Mouse (Mus musculus) MEL (cell line): ENCODE results near the gene Gnat1. TPM values are rescaled to one million over a fixed set of nuclear protein-coding genes. Genes with fewer than 3 reads are reported as not detected.

Experiments
- DNase-seq: peaks from one replicate; pipeline ENCODE4 v3.0.0; 2011; ENCODE audit warnings: low read depth, low spot score
- H3K27ac ChIP-seq: 2 replicates; pipeline ENCODE4 v1.5.1; 2012; ENCODE audit warnings: low read depth, mild to moderate bottlenecking, control low read depth, low read length, moderate library complexity; ENCODE audit not compliant: control insufficient read depth
- H3K27me3 ChIP-seq, 2 experiments: fragments of 150-350 bp in 1 of 2; sonication (generic) in 1 of 2; 2 replicates each; pipeline ENCODE4 v1.6.1; 2012; ENCODE audit warnings: low read length in 2 of 2, mild to moderate bottlenecking in 2 of 2, improper control_type of control experiment in 1 of 2, moderate library complexity in 1 of 2; ENCODE audit not compliant: insufficient read depth in 2 of 2, control insufficient read depth in 1 of 2
- H3K36me3 ChIP-seq, 2 experiments: 2 replicates each; pipeline ENCODE4 v1.6.1; 2012 to 2014; ENCODE audit warnings: low read length in 2 of 2, improper control_type of control experiment in 1 of 2, inconsistent platforms in 1 of 2, mild to moderate bottlenecking in 1 of 2; ENCODE audit not compliant: insufficient read depth in 2 of 2, control insufficient read depth in 1 of 2
- H3K4me1 ChIP-seq, 2 experiments: fragments of 150-350 bp in 1 of 2; sonication (generic) in 1 of 2; 2 replicates each; pipeline ENCODE4 v1.6.1; 2012; ENCODE audit warnings: low read length in 2 of 2, improper control_type of control experiment in 1 of 2, mild to moderate bottlenecking in 1 of 2; ENCODE audit not compliant: insufficient read depth in 2 of 2, control insufficient read depth in 1 of 2
- H3K4me3 ChIP-seq, 2 experiments: fragments of 150-350 bp in 1 of 2; sonication (generic) in 1 of 2; 2 replicates each; pipeline ENCODE4 v1.5.1; 2012; ENCODE audit warnings: low read depth in 2 of 2, low read length in 2 of 2, mild to moderate bottlenecking in 2 of 2, moderate library complexity in 2 of 2, control low read depth in 1 of 2, improper control_type of control experiment in 1 of 2; ENCODE audit not compliant: control insufficient read depth in 1 of 2, insufficient read depth in 1 of 2
- H3K79me2 ChIP-seq: 2 replicates; pipeline ENCODE4 v1.6.1; 2012; ENCODE audit warnings: mild to moderate bottlenecking, low read length, moderate library complexity; ENCODE audit not compliant: control insufficient read depth, poor library complexity, insufficient read depth
- H3K9ac ChIP-seq: 2 replicates; pipeline ENCODE4 v1.6.1; 2012; ENCODE audit warnings: low read depth, mild to moderate bottlenecking, control low read depth, low read length, moderate library complexity; ENCODE audit not compliant: control insufficient read depth, poor library complexity, severe bottlenecking
- H3K9me3 ChIP-seq: fragments of 150-350 bp; sonication (generic); replicated peaks from 2 replicates; pipeline ENCODE4 v1.6.1; 2012; ENCODE audit warnings: mild to moderate bottlenecking, low read length, improper control_type of control experiment, moderate library complexity; ENCODE audit not compliant: insufficient read depth
- BHLHE40 ChIP-seq: IDR thresholded peaks from 2 replicates; pipeline ENCODE4 v1.6.1; 2012; ENCODE audit warnings: low read depth, mild to moderate bottlenecking, inconsistent platforms, low read length, improper control_type of control experiment, borderline replicate concordance
- CHD1 ChIP-seq: IDR thresholded peaks from 2 replicates; pipeline ENCODE4 v1.6.1; 2012; ENCODE audit warnings: low read depth, mild to moderate bottlenecking, inconsistent platforms, low read length, improper control_type of control experiment
- CHD2 ChIP-seq: IDR thresholded peaks from 2 replicates; pipeline ENCODE4 v1.6.1; 2011; ENCODE audit warnings: low read length, improper control_type of control experiment
- CTCF ChIP-seq, 3 experiments: IDR thresholded peaks in 2 of 3; conservative IDR thresholded peaks in 1 of 3; 2 replicates each; pipeline ENCODE4 v1.5.1; 2011 to 2012; ENCODE audit warnings: low read length in 3 of 3, low read depth in 2 of 3, mild to moderate bottlenecking in 2 of 3, improper control_type of control experiment in 1 of 3, inconsistent platforms in 1 of 3, mixed read lengths in 1 of 3, moderate library complexity in 1 of 3; ENCODE audit not compliant: control insufficient read depth in 1 of 3, insufficient read depth in 1 of 3, poor library complexity in 1 of 3, severe bottlenecking in 1 of 3
- E2F4 ChIP-seq: IDR thresholded peaks from 2 replicates; pipeline ENCODE4 v1.6.1; 2011; ENCODE audit warnings: low read depth, low read length, improper control_type of control experiment, borderline replicate concordance
- ELF1 ChIP-seq: IDR thresholded peaks from 2 replicates; pipeline ENCODE4 v1.6.1; 2014; ENCODE audit warnings: low read depth, mild to moderate bottlenecking, inconsistent platforms, low read length, improper control_type of control experiment, moderate library complexity
- GABPA ChIP-seq: IDR thresholded peaks from 2 replicates; pipeline ENCODE4 v1.6.1; 2012; ENCODE audit warnings: low read depth, mild to moderate bottlenecking, inconsistent platforms, low read length, improper control_type of control experiment, moderate library complexity
- HCFC1 ChIP-seq: IDR thresholded peaks from 2 replicates; pipeline ENCODE4 v1.6.1; 2012; ENCODE audit warnings: low read depth, mild to moderate bottlenecking, inconsistent platforms, low read length, improper control_type of control experiment, moderate library complexity
- JUND ChIP-seq: IDR thresholded peaks from 2 replicates; pipeline ENCODE4 v1.6.1; 2011; ENCODE audit warnings: low read depth, mild to moderate bottlenecking, improper control_type of control experiment, low read length
- MAFK ChIP-seq: IDR thresholded peaks from 2 replicates; pipeline ENCODE4 v1.6.1; 2011; ENCODE audit warnings: low read depth, mild to moderate bottlenecking, low read length, improper control_type of control experiment, borderline replicate concordance
- MAZ ChIP-seq: IDR thresholded peaks from 2 replicates; pipeline ENCODE4 v1.6.1; 2012; ENCODE audit warnings: low read depth, mild to moderate bottlenecking, inconsistent platforms, low read length, improper control_type of control experiment
- MEF2A ChIP-seq: IDR thresholded peaks from 2 replicates; pipeline ENCODE4 v1.6.1; 2014; ENCODE audit warnings: low read depth, mild to moderate bottlenecking, inconsistent platforms, low read length, improper control_type of control experiment; ENCODE audit not compliant: poor library complexity, insufficient replicate concordance, severe bottlenecking; ENCODE audit errors: extremely low read depth
- MYB ChIP-seq: IDR thresholded peaks from 2 replicates; pipeline ENCODE4 v1.6.1; 2011; ENCODE audit warnings: mild to moderate bottlenecking, low read depth, low read length, improper control_type of control experiment
- MYC ChIP-seq: IDR thresholded peaks from 2 replicates; pipeline ENCODE4 v1.6.1; 2011; ENCODE audit warnings: low read depth, mild to moderate bottlenecking, low read length, improper control_type of control experiment, moderate library complexity
- NRF1 ChIP-seq: IDR thresholded peaks from 2 replicates; pipeline ENCODE4 v1.6.1; 2014; ENCODE audit warnings: low read depth, mild to moderate bottlenecking, inconsistent platforms, low read length, improper control_type of control experiment, moderate library complexity; ENCODE audit not compliant: poor library complexity, insufficient read depth, severe bottlenecking
- POLR2AphosphoS5 ChIP-seq: IDR thresholded peaks from 2 replicates; pipeline ENCODE4 v1.6.1; 2012; ENCODE audit warnings: low read depth, borderline replicate concordance, mild to moderate bottlenecking, inconsistent platforms, low read length, moderate library complexity, mixed read lengths
- RAD21 ChIP-seq: IDR thresholded peaks from 2 replicates; pipeline ENCODE4 v1.6.1; 2011; ENCODE audit warnings: mild to moderate bottlenecking, low read depth, low read length, improper control_type of control experiment
- SIN3A ChIP-seq: IDR thresholded peaks from 2 replicates; pipeline ENCODE4 v1.6.1; 2012; ENCODE audit warnings: low read length, improper control_type of control experiment, inconsistent platforms
- SMC3 ChIP-seq: IDR thresholded peaks from 2 replicates; pipeline ENCODE4 v1.6.1; 2011; ENCODE audit warnings: low read depth, low read length, improper control_type of control experiment
- TAL1 ChIP-seq: IDR thresholded peaks from 2 replicates; pipeline ENCODE4 v1.6.1; 2012; ENCODE audit warnings: mild to moderate bottlenecking, inconsistent platforms, low read length, moderate library complexity, mixed read lengths
- TBP ChIP-seq: IDR thresholded peaks from 2 replicates; pipeline ENCODE4 v1.8.0; 2011; ENCODE audit warnings: low read depth, low read length, improper control_type of control experiment
- TCF12 ChIP-seq: IDR thresholded peaks from 2 replicates; pipeline ENCODE4 v1.6.1; 2014; ENCODE audit warnings: low read depth, mild to moderate bottlenecking, inconsistent platforms, low read length, improper control_type of control experiment, moderate library complexity
- USF1 ChIP-seq: IDR thresholded peaks from 2 replicates; pipeline ENCODE4 v1.6.1; 2014; ENCODE audit warnings: low read depth, mild to moderate bottlenecking, inconsistent platforms, low read length, improper control_type of control experiment, moderate library complexity
- ZC3H11A ChIP-seq: IDR thresholded peaks from 2 replicates; pipeline ENCODE4 v1.6.1; 2012; ENCODE audit warnings: low read depth, mild to moderate bottlenecking, inconsistent platforms, low read length, improper control_type of control experiment
- polyA plus RNA-seq, 2 experiments: library from polyadenylated mRNA; stranded (reverse) in 1 of 2; unstranded in 1 of 2; fragments of >175 nt in 1 of 2; fragments of >200 nt in 1 of 2; gene quantifications; 2 replicates each; pipeline versions ENCODE4 v1.2.1 to v1.2.4; 2012; ENCODE audit warnings: low replicate concordance in 2 of 2, low read depth in 1 of 2; ENCODE audit not compliant: insufficient read length in 2 of 2, insufficient read depth in 1 of 2, missing spikeins in 1 of 2
- total RNA-seq: library from RNA; depleted of rRNA; stranded (reverse); fragments of 300-350 nt; gene quantifications from 2 replicates; pipeline ENCODE4 v1.2.3, GENCODE M21; 2012

The Gnat1 gene
- total and polyA plus RNA-seq, 3 experiments = 0.27 to 326 TPM; not detected in 1

DNA sequence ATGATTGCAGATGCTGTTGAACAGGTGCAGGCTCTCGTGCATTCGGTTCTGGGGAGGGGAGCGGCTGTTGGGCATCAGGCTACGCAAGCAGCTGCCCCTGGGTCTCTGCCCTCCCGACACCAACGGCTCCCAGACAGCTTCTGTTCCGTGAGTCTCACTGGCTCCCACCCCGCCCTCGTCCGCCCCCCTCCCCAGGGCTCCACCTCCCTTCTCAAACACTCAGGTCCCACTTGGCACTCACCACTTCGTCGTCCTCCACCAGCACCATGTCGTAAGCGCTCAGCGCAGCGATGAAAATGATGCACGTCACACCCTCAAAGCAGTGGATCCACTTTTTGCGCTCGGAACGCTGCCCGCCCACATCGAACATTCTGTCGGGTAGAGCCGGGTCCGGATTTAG, 3.2 kb downstream of the Gnat1 start:
- no peak for TF ChIP-seq RAD21
- no peak for TF ChIP-seq CHD1
- TF ChIP-seq TCF12 = no peak
- TF ChIP-seq MYB = no peak
- TF ChIP-seq SIN3A = no peak
- TF ChIP-seq BHLHE40 = no peak
- TF ChIP-seq MAZ = no peak
- TF ChIP-seq CTCF (IDR thresholded peaks at IDR 0.05 in 2 of 3, conservative IDR thresholded peaks at IDR 0.05 in 1 of 3; ENCODE audit: control insufficient read depth in 1 of 3, insufficient read depth in 1 of 3, low read depth in 2 of 3, low read length in 3 of 3, poor library complexity in 1 of 3, severe bottlenecking in 1 of 3) = no peak
- no peak for TF ChIP-seq HCFC1
- TF ChIP-seq SMC3 = no peak
- no peak for TF ChIP-seq NRF1
- TF ChIP-seq CHD2 = no peak
- TF ChIP-seq MEF2A = no peak
- no peak for TF ChIP-seq MYC
- no peak for TF ChIP-seq MAFK
- TF ChIP-seq, all 39 proteins: peak for 0
- H3K4me3 ChIP-seq = peak overlapping the region; percentile 19 to 45; a peak in 2 of 4 replicates
- peaks cover 9% of the 10 kb centered on the region in 2 experiments for H3K27me3 ChIP-seq
- H3K4me1 ChIP-seq = 0 out of 4 replicates have a peak, but pooled peaks cover 0 to 5% of the 10 kb centered on the region in 2 experiments
- H3K36me3 ChIP-seq = 0 out of 4 replicates have a peak, but pooled peaks cover 0 to 2% of the 10 kb centered on the region in 2 experiments
- no peak overlapping the region for H3K27ac ChIP-seq
- DNase-seq = no peak
- peak overlapping the region; percentile 9; the same call in 1 of the 2 replicates for H3K9ac ChIP-seq
- H3K79me2 ChIP-seq = no peaks in the 10 kb centered on the region
- no peaks in the 10 kb centered on the region for H3K9me3 ChIP-seq

DNA sequence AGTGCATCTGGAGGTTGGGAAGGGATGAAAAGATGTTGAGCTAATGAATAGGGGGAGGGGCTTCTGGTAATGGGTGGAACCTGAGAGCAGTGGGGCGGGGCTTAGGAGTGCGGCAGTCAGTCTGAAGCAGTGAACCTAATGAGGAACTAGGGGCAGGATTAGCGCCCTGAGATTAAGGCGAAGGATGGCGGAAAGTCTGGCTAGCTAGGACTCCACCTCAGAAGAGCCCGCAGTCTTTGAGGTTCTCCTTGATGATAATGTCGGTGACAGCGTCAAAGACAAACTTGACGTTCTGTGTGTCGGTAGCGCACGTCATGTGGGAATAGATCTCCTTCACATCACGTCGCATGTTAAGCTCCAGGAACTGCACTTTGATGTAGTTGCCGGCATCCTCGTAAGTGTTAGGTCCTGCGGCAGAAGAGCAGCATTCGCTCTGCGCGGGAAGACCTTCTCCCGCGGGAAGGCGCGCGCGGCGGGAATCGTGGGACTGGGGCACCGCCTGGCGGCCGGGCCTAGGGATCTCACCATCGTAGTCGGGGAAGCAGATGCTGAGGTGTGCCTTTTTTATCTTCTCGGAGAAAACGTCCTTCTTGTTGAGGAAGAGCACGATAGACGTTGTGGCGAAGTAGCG, 3.7 kb downstream of the Gnat1 start:
- Histone ChIP-seq H3K36me3 (0 out of 4 replicates have a peak, but pooled peaks cover 0 to 2% of the 10 kb centered on the region in 2 experiments), H3K9me3 (no peaks in the 10 kb centered on the region), H3K4me1 (0 out of 4 replicates have a peak, but pooled peaks cover 0 to 5% of the 10 kb centered on the region in 2 experiments), H3K79me2 (no peaks in the 10 kb centered on the region), H3K9ac (peak overlapping the region; percentile 41), H3K27me3 (peaks cover 12 to 15% of the 10 kb centered on the region in 2 experiments), H3K4me3 (peak overlapping the region; percentile 19 to 45), H3K27ac (no peak overlapping the region)
- TF ChIP-seq TAL1 (no peak), USF1 (no peak), MAZ (no peak), JUND (no peak), POLR2AphosphoS5 (no peak), CTCF (IDR thresholded peaks at IDR 0.05 in 2 of 3, conservative IDR thresholded peaks at IDR 0.05 in 1 of 3; ENCODE audit: control insufficient read depth in 1 of 3, insufficient read depth in 1 of 3, low read depth in 2 of 3, low read length in 3 of 3, poor library complexity in 1 of 3, severe bottlenecking in 1 of 3) (peak in 2 of 3 experiments; percentile 69 to 80), ZC3H11A (peak; percentile 32; the same call in 1 of the 2 replicates), E2F4 (peak; percentile 73; the same call in 1 of the 2 replicates), GABPA (no peak), MEF2A (no peak), ELF1 (no peak), TCF12 (0 out of 2 replicates have a peak, but pooled peaks have one; percentile 23), BHLHE40 (no peak), RAD21 (peak; percentile 54), SMC3 (peak; percentile 58), TBP (no peak)
- peak; percentile 86 for DNase-seq
